Mouse (Mus musculus): ENCODE data around the gene Aff3.

Aff3 gene

DNA sequence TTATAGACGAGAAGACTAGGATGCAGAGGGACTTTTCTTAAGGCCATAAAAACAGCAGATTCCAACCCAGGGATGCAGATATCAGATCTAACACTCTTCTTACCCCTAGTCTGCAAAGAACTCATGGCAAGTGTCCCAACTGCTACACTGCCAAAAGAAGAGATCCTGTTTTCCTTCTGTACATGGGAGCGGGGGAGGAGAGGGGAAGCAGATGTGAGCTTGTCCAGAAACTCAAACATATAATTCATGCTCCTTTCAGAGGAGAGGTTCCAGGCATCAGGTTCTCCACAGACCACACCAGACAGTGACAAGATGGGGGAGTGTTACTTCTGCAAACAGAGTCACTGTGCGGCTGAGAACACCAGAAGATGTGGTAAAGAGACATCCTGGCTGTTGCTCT is 276.3 kb downstream of the Aff3 start:
- no peak for DNase-seq

- DNase-seq, result no peak
Observed at GRCm38 (mm10) chr1:38387438-38387837, 277.3 kb downstream of the Aff3 start.

DNA sequence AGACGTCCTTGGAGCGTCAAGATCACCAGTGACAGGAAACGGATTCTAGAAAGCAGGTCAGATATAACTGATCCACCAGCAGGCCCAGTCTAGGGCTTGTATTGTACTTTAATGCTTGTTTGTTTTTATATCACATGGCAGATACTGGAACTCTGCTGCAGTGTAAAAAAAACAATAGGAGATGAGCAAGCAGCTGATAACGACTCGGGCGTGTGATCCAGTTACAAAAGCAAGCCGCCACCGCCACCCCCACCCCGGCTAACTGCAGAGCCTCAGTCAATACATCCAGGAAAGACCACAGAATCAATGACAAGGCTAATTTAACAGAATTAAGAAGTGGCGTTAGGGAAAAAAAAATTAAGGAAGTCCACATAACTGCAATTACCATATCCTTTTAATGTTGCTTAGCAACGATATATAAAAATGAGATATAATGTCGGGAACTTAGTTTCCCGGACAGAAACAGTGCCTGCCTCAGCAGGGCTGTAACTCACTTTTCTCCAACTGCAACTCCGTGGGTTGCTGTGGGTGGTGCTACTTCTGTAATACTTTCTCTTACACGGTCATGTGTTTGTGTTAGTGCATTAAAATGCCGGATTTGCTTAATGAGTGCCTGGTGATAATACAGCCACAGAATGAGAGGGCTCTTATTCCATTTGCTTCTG is 280.2 kb downstream of the Aff3 start:
- no peak for DNase-seq

- DNase-seq, result no peak
Observed at GRCm38 (mm10) chr1:38384010-38384409, 280.7 kb downstream of the Aff3 start.

- DNase-seq, result no peak
Observed at GRCm38 (mm10) chr1:38382683-38383082, 282.1 kb downstream of the Aff3 start.

GRCm38 (mm10) chr1:38377930-38378329 is 286.8 kb downstream of the Aff3 start:
- DNase-seq, result no peak

DNA sequence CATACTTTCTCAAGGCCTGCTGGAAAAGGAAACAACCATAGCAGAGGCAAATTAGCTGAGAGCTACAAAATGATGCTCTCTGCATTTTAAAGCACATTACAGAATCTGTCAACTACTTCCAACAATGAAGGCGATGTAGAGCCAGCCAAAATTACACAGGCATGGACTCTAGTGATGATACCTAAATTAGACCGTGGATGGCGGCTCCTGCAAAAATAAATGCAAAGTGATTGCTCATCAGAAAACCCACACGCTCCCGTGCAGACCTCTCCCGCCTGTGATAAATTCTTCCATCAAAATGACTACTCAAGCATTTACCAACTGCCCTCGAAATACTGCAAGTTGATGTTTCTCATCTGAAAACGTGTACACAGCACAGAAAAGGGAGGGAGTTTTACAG is 295.6 kb downstream of the Aff3 start:
- DNase-seq, result no peak

GRCm38 (mm10) chr1:38368081-38368689 is 296.6 kb downstream of the Aff3 start:
- DNase-seq, result peak; percentile 61 to 64

DNA sequence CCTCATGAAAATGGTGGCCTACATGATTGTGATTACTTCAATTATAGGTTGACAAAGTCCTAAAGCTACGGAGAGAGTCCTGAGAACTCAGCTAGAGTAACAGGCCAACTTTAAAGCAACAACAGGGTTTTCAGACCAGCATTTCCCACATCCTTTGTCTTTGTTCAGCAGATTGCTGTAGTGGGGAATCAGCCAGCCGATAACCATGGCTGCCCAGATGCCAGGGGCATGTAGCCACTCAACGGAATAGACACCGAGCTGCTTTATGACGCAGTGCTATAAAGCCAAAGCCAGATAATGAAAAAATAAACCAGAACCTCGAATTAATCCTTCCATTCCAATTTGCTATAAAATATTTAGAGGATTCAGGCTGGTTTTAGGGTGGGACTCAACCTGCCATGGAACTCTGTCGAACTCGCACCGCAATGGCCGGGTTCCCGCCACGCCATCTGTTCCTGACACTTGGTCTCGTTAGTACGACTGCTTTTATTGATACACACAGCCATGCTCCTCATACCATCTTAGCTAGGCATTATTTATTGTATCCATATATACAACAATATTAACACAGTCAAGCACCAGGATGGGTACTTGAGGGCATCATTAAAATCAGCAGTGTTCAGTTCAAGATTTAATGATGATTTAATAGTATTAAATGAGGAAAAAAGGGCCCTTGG is 297.2 kb downstream of the Aff3 start:
- DNase-seq, result peak; percentile 56 to 59

DNA sequence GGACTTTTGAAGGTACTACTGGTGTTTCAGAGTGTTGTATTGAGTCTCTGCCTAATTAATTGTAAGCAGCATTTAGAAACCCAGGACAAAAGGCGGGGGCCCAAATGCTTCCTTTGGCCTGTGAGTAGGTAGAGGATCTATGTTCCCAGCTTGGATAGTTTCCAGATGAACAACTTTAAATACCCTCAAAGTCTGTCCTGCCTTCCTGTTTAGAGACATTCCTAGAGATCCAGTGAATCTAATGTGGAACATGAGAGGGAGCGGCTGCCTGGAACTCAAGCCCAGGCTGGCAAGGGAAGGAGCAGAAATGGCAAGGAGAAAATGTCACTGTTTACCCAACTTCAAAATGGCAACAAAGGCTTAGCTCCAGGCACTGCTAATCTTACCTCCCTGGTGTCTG is 300.9 kb downstream of the Aff3 start:
- DNase-seq, result no peak

DNA sequence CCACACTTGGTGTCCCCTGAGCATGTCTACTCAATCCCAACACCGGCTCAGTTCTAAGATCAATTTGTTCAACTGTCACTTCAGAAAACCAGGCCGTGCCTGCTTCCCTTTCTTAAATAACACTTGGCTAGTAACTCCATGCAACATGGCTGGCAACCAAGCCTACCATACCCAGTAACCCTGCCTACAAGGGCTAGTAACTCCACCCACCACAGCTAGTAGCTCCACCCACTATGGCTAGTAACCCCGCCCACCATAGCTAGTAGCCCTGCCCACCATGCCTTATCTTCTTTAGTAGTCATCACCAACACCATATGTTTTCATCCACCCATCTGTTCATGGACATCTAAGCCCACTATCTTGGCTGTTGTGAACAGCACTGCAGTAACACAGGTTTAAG is 302.5 kb downstream of the Aff3 start:
- DNase-seq, result no peak

DNA sequence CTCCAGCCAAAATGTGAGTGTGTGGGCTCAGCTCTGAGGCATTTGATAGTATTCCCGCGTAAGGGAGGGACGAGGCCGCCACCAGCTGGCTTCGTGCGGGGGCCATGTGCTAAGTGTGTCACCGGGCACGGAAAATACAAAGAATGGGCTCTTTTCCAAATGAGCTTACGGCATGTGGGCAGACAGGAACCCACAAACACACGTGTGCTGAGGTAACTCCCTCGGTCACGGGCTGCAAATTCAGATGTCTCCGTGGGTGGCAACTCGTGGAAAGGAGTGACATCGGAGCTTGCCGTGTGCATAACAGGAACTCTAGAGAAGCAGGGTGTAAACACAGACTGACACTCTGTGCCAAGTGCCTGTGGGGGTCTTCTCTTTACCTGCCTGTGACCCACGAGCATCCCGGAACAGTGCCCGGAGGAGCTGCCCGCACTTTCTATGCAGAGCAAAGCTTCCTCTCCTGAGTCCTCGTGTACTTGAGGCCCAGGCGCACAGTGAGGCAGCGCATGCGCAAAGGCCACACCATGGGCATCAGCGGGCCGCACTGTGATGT is 305.9 kb downstream of the Aff3 start:
- DNase-seq, result peak; percentile 66 to 69

GRCm38 (mm10) chr1:38357933-38358796 is 306.6 kb downstream of the Aff3 start:
- DNase-seq, result no peak

DNA sequence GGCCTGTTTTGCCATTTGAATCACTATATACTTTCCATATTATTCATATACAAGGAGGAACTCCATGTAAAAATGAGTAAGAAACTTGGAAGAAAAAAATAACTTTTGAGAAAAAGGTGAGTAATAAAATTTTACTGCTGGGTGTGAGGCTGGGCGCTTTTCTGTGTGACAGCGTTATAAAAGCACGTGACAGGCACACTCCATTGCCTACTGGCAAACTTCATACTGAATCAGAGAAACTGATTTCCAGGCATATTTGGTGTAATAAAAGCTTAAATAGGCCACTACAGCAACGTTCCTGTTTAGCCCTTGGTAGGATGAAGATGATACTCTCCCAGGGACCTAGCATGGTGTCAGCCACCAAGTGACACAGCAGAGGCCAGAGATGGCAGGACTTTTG is 310.2 kb downstream of the Aff3 start:
- DNase-seq, result no peak

GRCm38 (mm10) chr1:38347346-38347745 is 317.4 kb downstream of the Aff3 start:
- no peak for DNase-seq

DNA sequence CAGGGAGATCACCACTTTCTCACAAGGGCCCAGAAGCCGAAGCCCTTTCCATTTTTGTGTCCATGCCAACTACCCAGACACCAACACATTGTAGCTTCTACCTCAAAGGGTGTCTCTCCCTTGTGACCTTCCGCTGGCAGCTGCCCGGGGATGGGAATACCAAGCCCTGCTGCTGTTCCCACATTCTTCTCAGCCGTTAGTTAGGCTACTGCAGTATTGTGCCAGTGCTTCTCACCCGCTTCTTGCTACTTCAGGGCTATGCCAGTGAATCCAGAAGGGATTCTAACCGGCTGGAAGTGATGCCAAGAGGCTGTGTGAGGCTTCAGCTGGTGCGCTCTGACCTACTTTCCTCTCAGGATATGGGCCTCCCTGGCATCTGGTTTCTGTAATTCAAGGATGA is 330.5 kb downstream of the Aff3 start:
- DNase-seq, result peak; percentile 81 to 86

GRCm38 (mm10) chr1:38332919-38333318 is 331.8 kb downstream of the Aff3 start:
- DNase-seq, result no peak

GRCm38 (mm10) chr1:38324206-38324605 is 340.5 kb downstream of the Aff3 start:
- no peak for DNase-seq

DNA sequence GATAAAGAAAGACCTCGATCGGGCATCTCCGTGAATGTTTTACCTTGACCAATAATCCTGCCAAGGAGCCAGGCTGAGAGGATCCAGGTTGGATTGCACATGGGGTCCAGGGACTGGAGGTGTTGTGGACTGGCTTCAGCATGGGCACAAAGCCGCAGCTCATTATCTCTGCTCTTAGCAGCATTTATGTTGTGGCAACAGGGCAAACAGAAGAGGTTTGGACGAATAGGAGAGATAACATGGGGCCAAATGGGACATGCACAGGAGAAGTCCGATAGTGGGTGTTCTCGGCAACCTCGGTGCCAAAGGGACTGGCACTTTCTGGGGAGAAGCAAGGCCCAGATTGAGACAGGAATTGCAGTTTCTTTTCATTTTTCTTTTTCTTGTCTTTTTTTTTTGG is 342.9 kb downstream of the Aff3 start:
- DNase-seq, result no peak

DNA sequence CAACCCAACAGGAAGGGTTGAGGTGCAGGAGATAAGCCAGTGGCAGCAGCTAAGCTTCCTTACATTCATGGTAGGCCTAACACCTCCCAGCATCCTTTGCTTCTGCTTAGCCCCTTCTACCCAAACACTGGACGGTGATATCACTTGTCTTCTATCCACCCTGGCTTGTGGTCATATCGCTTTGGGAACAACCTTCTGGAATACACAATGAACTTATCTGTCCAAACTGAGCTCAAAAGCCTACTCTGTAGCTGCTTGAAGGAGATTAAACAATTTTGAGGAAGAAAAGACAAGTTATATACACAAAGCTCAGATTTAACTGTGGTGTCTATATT is 343.8 kb downstream of the Aff3 start:
- no peak for DNase-seq

- DNase-seq, result peak in 1 of 2 experiments; percentile 30
Observed at GRCm38 (mm10) chr1:38320126-38320970, 344.4 kb downstream of the Aff3 start.

DNA sequence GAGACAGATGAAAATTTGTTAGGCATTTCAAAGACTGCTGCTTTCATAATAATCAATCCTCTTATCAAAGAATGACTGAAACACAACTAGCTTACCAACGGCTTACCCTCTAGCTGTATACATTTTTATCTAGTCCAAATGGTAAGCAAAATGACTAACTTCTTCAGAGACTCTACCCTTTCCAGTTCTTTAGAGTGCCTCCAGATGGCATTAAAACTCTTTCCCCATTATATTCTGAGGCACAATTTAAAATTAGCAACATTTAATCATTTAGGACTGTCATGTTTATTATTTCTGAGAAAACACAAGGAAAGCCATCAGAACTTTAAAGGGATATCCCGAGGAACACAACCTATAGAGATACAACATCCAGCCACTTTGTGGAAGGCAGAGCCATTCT is 346.1 kb downstream of the Aff3 start:
- DNase-seq, result no peak
